Mouse (Mus musculus): ENCODE results near the gene Mrpl55.

- TF ChIP-seq POLR2A (IDR thresholded peaks at IDR 0.05; ENCODE audit: insufficient read length, low read depth), result no peak
- no peak for TF ChIP-seq REST (IDR thresholded peaks at IDR 0.05; ENCODE audit: insufficient read depth, insufficient read length)
- no peak for TF ChIP-seq MYOG (IDR thresholded peaks at IDR 0.05; ENCODE audit: control insufficient read depth in 1 of 3, insufficient read depth in 1 of 3, insufficient read length in 2 of 3, low read depth in 2 of 3)
- TF ChIP-seq TCF12 (IDR thresholded peaks at IDR 0.05; ENCODE audit: insufficient read depth, poor library complexity, severe bottlenecking), result no peak
- no peak for TF ChIP-seq USF1 (IDR thresholded peaks at IDR 0.05; ENCODE audit: low read depth)
- TF ChIP-seq MYOD1 (IDR thresholded peaks at IDR 0.05; ENCODE audit: control insufficient read depth in 1 of 3, insufficient read length in 2 of 3, low read depth in 2 of 3), result no peak
- TF ChIP-seq POLR2AphosphoS2 (IDR thresholded peaks at IDR 0.05; ENCODE audit: insufficient read length, low read depth), result no peak
- TF ChIP-seq CEBPB (IDR thresholded peaks at IDR 0.05; ENCODE audit: insufficient read depth, poor library complexity, severe bottlenecking), result no peak
These were observed 37.5 kb downstream of the Mrpl55 start for GRCm38 (mm10) chr11:59239796-59240195.

Data from myocyte (in vitro differentiated cells).